Mouse (Mus musculus) cortical plate, adult 2 months (tissue): ENCODE results near the gene Gm10277.

ENCODE experiments used
- CTCF ChIP-seq: fragments of 200-500 bp; IDR thresholded peaks from 2 replicates; pipeline ENCODE4 v1.5.1; 2011; ENCODE audit warnings: mild to moderate bottlenecking, control low read depth, low read length; ENCODE audit not compliant: insufficient read depth; ENCODE audit errors: extremely low read depth
- POLR2A ChIP-seq: fragments of 200-500 bp; IDR thresholded peaks from 2 replicates; pipeline ENCODE4 v1.6.1; 2011; ENCODE audit warnings: mild to moderate bottlenecking, low read length, control low read depth; ENCODE audit not compliant: insufficient read depth; ENCODE audit errors: extremely low read depth

DNA sequence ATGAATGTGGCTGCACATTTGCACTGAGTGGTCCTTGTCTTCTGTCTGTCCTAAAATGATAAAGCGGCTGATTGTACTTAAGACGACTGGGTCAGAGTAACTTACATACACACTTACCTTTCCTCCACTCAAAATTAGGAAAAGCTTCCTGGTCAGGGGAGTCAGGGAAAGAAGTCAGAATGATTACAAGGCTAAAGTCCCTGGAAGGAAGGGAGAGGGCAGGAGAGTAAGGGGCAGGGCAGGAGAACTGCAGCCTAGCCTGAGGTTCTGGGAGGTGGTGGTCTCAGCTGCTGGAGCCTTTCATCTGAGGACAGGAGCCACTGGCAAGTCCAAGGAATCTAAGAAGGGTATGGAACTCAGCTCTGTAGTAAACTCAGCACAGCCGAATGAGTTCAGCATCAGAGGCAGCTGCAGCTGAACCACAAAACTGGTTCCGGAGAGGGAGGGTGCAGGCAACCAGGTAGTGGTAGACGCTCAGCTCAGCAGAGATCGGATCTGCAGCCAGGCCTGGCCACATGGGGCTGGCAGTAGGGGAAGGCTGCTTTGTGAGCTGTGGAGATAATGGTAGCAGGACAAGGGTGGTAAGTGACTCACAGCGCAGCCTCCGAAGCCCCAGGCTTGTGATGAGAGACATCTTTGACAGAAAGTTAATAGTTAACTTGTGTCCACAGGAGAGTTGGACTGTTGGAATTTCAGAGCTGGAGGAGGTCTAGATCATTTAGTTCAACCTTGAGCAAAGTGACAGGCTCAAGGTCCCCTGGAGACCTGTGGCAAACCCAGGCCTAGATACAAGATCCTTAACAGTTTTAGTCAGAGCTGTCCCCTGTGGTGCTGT, 15.5 kb downstream of the Gm10277 start:
- TF ChIP-seq POLR2A (no peak), CTCF (no peak)
